Mouse (Mus musculus) testis, postnatal 10 days (tissue): ENCODE results near the gene Padi1.

Experiments used
- DNase-seq: peaks from one replicate; pipeline ENCODE4 v3.0.0; 2021; ENCODE audit warnings: low spot score

Gene Padi1

GRCm38 (mm10) chr4:140862036-140862650 is 16.6 kb upstream of the Padi1 start:
- DNase-seq, result no peak

DNA sequence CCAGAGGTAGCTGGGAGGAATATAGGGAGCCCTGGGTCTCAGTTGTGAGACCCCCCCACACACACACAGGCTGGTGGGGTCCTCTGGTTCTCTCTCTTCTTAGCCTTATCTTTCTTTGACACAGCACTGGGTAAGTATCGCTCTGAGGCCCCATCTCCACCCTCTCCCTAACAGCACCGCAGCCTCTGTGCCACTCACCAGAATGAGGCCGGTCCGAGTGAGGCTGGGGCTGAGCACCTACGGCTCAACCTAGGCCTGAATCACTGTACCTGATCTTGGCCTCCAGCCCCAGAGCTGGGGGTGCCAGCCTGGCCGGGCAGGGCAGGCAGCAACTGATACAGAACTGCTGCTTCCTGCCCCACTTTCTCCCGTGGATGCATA is 15.2 kb upstream of the Padi1 start:
- DNase-seq, result no peak

DNA sequence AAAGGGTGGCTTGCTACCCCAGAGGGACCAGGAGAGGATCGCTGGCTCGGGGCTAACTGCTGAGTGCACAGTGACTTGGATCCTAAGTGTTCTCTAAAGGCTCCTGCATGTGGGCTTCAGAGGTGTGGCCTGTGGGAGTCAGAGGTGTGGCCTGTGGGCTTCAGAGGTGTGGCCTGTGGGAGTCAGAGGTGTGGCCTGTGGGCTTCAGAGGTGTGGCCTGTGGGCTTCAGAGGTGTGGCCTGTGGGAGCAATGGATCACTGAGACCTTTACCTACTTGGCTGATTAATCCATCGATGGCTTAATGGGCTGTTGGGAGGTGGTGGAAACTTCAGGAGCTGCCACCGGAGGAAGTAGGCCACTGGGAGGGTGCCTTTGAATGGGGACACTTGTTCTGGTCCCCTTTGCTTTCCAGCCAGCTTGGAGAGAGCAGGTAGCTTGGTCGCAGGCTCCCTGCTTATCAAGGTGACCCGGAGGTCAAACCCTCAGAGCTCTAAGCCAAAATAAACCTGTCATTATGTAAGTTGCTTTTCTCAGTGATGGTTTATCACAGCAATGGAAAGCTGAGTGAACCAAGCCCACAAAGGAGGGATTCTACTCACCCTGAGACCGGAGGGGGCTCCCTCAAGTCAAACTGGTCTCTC is 14.7 kb upstream of the Padi1 start:
- no peak for DNase-seq

GRCm38 (mm10) chr4:140859291-140859690 is 13.7 kb upstream of the Padi1 start:
- no peak for DNase-seq

DNA sequence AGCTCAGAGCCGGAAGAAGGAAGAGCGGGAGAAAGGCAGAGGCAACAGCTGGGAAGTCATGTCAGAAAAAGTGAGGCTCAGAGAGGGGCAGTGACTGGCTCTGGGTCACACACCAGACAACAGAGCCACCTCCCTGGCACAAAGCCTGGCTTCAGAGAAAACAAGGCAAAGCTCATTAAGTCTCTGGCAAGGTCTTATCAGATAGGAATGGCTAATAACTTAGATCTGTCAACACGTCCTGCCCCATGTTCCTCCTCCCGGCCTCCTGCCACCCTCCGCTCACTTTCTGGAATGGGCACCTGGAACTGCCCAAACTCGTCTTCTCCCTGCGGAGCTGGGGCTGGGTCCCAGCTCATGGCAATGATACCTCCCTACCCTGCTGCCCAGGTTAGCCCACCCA is 12.2 kb upstream of the Padi1 start:
- no peak for DNase-seq

DNA sequence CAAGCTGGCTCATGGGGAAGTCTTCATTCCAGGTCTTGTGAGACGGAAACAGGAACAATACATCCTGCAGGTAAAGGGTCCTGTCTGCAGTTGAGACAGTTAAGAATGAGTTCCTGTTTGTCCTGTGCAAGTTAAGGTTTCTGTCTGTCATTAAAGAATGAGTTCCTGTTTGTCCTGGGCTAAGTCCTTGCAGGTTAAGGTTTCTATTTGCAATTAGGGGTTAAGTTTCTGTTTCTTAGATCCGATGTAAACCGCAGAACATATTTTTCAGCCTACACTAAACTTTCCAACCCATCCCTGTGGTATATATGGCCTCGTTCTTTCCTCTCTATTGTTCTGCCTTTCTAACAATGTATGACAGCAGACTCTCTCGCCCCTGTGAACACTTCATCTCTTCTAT is 11.5 kb upstream of the Padi1 start:
- DNase-seq, result no peak

- no peak for DNase-seq
These were observed 9.6 kb upstream of the Padi1 start for GRCm38 (mm10) chr4:140855151-140855550.

DNA sequence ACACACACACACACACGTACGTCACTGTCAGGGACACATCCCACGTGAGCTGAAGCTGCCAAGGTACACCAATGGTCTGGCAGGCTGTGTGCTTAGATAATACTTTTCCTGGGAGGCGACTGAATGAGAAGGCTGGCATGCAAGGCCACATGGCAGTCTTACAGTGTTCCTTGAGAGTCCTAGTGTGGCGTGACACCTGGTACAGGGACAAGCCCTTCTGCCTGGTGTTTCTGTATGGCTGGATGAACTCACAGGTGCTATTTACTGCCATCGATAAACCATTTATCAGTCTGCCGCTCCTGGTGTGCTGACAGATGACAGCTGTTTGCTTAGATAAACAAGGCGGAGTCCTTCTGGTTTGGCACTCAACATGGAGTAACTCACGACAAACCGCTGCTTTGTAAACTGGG is 8.9 kb upstream of the Padi1 start:
- no peak for DNase-seq

GRCm38 (mm10) chr4:140853626-140854025 is 8.0 kb upstream of the Padi1 start:
- no peak for DNase-seq

GRCm38 (mm10) chr4:140849310-140849709 is 3.7 kb upstream of the Padi1 start:
- no peak for DNase-seq

DNA sequence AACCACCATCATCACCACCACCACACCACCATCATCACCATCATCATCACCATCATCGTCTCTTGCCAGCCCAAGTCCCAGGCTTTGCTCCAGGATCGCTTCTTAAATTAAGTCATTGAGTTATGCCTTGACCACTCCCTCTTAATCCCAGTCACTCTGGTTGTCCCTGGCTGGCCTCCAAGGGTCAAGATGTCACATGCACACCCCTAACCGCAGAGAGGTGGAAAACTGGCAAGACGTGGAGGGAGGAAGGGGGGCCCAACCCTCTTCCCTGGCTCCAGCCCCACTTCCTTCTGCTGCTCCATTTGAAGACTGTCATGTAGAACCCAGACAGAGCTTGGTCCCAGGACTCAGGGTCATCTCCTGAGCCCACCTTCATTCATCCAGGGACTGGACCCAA is 587 bp downstream of the Padi1 start:
- DNase-seq, result no peak

DNA sequence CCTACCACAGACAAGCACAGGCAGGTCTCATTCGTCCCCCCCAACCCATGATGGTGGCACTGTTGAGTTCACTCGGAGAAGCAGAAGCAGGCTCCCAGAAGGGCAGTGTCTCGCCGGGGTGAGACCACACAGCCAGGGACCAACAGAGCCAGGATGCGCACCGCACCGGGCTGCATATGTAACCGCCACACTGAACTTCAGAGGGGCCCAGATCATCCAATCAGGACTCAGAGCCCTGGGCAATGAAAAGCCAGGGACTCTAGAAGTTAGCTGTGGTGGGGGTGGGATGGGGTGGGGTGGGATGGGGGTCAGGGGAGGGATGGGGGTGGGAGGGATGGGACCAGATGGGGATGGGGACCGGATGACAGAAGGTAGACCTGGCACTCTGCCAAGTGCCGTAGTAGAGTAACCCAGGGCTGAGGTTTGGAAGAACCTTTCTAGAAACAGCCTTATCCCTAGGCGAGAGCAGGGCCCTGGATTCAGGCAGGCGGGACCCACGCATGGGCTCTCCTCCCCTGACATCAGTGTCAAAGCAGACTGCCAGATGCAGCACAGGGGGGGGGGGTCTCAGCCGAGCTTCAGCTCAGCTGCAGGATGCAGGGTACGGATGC is 1.8 kb downstream of the Padi1 start:
- DNase-seq, result no peak

- no peak for DNase-seq
These were observed 2.7 kb downstream of the Padi1 start for GRCm38 (mm10) chr4:140842909-140843308.

DNA sequence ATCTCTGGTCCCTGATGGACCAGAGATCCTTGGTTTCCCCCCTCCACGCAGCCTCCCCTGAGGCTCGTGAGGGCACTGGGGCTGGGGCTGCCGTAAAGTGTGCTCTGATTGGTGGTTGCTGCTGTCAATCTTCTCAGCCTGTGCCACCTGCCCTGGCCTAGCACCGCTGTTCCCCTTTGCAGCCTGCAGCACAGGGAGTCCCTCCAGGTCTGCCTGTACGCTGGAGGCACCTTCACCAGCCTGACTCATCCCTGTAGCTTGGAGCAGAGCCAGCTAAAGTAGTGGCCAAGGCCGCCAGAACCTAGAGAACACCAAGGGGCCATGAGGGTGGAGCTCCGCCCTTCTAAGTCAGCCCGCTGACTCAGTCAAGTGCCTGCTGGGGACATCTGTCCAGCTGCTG is 7.7 kb downstream of the Padi1 start:
- peak; percentile 66 for DNase-seq

- peak; percentile 65 for DNase-seq
These were observed 9.2 kb downstream of the Padi1 start for GRCm38 (mm10) chr4:140836208-140836866.

- DNase-seq, result peak; percentile 78
These were observed 9.9 kb downstream of the Padi1 start for GRCm38 (mm10) chr4:140835682-140836081.

- DNase-seq, result no peak
These were observed 11.1 kb downstream of the Padi1 start for GRCm38 (mm10) chr4:140834327-140834934.

GRCm38 (mm10) chr4:140832821-140833220 is 12.8 kb downstream of the Padi1 start:
- DNase-seq, result no peak

DNA sequence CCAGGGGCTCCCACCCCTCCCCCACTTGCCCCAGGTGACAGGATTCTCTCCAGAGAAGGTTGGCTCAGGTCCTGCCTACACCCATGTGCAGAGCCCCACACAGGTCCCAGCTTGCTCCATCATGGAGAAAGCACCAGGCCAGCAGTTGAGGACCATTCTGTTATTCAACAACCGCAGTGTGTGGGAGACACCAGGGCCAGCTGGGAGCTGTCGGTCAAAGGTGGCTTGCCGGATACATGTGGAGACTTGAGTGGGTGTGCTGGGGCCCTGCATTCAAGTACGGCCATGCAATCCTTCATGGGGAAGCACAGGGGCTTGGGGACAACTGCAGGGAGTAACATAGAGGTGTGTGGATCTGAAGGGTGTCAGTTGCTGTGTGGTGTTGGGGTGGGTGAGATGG is 13.8 kb downstream of the Padi1 start:
- no peak for DNase-seq

DNA sequence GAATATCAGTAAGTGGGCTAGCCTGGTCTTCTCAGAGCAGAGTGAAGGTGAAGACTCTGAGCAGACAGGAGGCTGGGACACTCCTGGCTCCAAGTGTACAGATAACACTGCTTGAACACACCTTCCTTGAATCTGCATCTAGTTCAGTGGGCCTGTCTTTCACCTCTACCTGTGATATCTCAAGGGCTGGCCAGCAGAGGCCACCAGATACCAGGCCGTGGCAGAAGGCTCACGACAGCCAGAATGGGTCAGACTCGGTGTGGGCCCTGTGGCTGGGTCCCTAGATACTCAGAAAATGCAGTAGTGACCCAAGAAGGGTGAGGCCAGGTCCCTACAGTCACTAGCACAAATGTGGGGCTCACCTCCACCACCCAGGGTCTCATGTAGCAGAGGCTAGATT is 18.3 kb downstream of the Padi1 start:
- DNase-seq, result no peak

DNA sequence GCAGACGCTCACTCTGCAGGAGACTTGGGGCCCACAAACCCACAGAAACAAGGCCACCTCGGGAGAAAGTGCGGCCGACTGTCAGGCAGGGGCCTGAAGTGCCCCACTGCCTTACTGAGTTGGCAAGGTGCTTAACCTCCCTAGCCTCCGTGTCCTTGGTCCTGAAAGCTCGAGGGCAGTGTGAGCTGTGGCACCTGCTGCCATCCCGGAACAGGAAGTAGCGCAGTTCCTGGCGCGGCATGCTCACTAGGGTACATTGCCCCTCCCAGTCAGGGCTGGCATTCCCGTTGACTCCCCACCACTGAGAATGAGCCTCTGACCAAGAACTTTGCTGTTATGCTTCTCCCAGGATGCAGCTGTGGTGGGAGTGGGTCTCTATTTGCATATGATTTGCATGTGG is 19.6 kb downstream of the Padi1 start:
- DNase-seq, result no peak

GRCm38 (mm10) chr4:140821988-140822387 is 23.6 kb downstream of the Padi1 start:
- DNase-seq, result peak; percentile 69

GRCm38 (mm10) chr4:140817413-140817812 is 28.2 kb downstream of the Padi1 start:
- DNase-seq, result no peak
